Mouse (Mus musculus): ENCODE measurements around the gene Umod.
A peak's percentile ranks its signal among the peaks of the same experiment; 100 is the strongest.

The Umod gene

DNA sequence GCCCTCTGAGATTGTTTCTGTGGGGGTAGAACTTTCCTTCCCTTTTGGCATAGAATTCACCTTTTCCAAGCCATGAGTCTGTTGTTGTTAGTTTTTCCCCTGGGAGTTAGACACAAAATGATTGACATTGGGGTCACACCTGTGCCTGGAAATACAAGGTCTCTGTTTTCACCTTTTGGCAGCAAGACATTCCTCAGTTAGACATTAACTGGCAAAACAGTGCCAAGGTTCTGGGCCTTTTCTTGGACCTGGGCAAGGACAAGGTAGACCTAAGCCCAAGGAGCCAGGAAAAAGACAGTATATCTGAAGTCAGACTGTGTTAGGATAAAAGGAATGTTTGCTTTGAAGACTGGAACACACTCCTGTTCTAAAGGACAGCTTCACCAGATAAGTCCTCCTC is at the start of gene Umod:
Umod (minus strand) TSS at position 27 of the 400 bp plus-strand sequence.
- DNase-seq: no peak

- DNase-seq: no peak
Measured at GRCm38 (mm10) chr7:119528617-119529016, 49.5 kb upstream of the Umod start.

DNA sequence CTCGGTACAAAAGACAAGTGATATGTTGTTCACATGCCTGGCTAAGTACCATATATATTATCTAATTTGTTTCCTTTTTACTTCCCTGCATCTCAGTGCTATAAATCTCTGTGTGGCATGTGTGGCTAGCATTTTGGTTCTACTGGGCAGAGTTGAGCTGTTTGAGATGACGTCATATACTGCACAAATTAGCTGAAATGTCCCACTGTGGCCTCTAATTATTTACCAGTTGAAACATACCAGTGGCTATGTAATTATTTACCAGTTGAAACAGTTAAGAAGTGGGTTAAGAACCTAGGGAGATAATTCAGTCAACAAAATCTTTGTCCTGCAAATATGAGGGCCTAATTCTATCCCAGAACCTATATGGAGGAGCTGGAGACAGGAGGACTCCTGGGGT is 48.5 kb upstream of the Umod start:
- no peak for DNase-seq

GRCm38 (mm10) chr7:119527135-119527534 is 48.1 kb upstream of the Umod start:
- DNase-seq: no peak

DNA sequence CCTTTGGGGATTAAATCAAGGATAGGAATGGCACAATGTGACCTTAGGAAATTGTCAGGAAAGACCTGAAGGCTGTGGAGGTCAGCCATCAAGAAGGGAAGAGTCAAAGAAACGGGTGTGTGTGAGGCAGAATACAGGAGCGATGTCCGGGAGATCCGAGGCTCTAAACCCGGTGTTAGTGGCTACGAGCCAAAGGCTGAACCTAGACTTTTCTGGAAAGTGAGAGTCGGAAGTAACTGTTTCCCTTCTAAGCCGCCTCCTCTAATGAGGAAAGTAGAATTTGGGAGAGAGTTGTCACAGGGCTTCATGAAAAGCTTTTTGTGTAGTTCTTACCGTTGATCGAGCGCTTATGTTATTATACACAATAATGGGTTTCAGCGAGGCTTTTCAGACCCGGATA is 47.4 kb upstream of the Umod start:
- DNase-seq: no peak

GRCm38 (mm10) chr7:119525881-119526281 is 46.8 kb upstream of the Umod start:
- DNase-seq: peak; percentile 40 to 51

DNA sequence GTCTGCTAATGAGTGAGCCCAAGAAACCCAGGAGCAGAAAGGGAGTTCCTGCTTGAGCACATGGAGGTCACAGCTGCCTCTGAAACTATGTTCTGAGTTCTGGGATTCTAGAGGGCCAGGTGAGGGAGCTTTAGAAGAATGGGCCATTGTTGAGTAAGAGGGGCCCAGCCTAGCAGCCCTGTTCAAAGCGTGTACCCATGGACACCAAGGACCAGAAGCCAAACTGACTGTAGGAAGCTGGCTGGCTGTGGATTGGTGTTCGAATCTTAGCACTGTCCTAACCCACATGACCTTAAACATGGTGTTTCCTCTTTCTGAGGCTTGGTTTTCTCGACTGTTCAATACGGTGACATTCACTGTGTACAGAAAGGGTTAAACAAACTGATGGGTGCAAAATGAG is 44.3 kb upstream of the Umod start, which contains the start of gene Pdilt:
Pdilt (minus strand) TSS at position 101 of the 400 bp plus-strand sequence.
- DNase-seq: no peak

GRCm38 (mm10) chr7:119522385-119522784 is 43.3 kb upstream of the Umod start:
- no peak for DNase-seq

DNA sequence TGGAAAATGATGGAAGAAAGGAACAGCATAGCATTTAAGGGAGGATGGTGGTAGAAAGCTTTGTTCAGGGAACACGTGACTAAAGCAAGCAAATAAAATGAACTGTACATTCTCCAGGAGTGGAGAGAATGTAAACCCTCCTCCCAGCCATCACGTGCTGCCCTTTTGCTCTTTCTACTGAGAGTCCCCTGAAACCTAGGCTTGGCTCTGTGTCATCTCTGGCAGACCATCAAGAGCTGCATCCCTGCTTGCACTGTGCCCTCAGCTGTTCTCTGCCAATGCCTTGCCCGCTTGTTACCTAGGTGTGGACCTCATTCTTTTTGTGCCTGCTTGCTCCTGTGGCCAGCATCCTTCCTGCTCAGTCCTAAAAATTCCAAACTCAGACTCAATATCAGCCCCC is 42.7 kb upstream of the Umod start:
- DNase-seq: no peak

GRCm38 (mm10) chr7:119519654-119520053 is 40.6 kb upstream of the Umod start:
- DNase-seq: peak; percentile 58 to 65

- no peak for DNase-seq
Measured at GRCm38 (mm10) chr7:119519163-119519562, 40.1 kb upstream of the Umod start, which contains the start of gene Acsm5. Gene Acsm5 (plus strand): TSS chr7:119519463.

- no peak for DNase-seq
Measured at GRCm38 (mm10) chr7:119516272-119516558, 37.1 kb upstream of the Umod start.

GRCm38 (mm10) chr7:119515492-119516271 is 36.6 kb upstream of the Umod start:
- no peak for DNase-seq

DNA sequence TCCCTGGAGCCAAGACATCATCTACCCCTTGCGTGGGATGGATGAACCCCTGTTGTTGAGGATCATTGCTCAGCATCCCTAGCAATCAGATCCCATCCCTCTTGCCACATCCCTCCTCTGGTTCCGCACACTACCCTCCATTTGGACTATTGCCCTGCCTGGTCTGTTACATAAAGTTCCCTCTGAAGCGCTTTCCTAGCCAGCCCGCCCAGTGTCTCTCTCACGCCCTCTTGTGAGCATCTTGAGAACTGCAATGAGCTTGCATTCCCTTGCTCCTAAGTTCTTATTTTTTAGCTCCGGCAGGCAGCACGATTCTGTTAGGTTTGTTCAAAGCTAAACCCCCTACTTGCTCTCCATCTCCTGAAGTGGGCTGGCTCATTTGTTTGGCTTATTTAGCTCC is 34.0 kb upstream of the Umod start:
- peak; percentile 16 to 38 for DNase-seq

GRCm38 (mm10) chr7:119511143-119511542 is 32.1 kb upstream of the Umod start:
- DNase-seq: no peak

GRCm38 (mm10) chr7:119490041-119490780 is 11.1 kb upstream of the Umod start:
- no peak for DNase-seq

DNA sequence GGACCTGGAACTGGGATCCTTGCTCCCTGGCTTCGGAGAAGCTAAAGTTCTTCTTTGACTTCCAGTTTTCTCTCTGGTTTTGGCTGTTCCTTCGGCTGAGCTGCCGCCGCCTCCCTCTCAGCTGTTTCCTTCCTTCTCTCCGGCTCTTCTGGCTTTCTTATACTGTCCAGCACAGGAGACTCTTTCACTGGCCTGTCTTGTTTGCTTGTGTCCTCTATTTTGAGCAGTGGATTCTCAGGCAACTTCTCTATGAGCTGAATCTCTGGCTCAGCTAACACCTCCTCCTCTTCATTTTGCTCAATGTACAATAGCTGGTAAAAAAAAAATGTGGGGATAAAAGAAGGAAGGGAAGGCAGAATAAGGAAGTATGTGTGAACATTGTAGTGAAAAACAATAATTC is 7.6 kb upstream of the Umod start:
- no peak for DNase-seq

- DNase-seq: no peak
Measured at GRCm38 (mm10) chr7:119484154-119484553, 5.1 kb upstream of the Umod start.

DNA sequence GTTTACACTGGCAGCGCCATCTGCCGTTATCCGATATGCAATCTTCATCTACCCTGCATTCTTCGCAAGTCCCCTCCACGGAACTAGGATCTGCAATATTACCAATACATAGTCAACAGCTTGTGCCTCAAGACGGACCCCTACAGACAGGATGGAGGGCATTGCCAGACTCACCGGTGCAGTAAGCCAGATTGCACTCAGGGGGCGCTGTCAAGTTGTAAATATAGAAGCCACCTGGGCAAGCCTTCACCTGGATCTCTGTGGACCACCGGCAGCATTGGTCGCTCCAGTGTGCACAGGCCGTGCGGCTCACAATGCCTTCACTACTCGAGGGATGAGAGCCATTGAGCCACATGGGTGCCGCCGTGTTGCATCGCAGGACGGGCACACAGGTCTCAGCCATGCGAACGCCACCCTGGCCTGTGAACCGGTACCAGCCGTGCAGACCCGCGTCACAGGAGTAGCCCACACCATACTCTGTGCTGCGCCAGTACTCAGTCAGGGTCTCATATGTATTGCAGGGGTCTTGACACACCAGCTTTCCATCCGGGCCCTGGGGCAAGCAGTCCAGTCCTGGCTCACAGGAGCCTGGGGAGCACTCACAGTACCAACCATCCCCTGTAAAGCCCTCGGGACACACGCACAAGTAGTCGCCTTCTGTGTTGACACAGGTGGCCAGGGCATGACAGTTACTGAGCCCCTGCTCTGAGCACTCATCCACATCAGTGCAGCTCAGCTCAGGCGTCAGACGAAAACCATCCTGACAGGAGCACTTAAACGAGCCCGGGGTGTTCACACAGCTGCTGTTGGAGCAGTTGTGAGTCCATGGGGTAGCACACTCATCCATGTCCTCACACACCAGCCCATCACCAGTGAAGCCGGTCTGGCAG is 2.3 kb downstream of the Umod start:
- DNase-seq: no peak

DNA sequence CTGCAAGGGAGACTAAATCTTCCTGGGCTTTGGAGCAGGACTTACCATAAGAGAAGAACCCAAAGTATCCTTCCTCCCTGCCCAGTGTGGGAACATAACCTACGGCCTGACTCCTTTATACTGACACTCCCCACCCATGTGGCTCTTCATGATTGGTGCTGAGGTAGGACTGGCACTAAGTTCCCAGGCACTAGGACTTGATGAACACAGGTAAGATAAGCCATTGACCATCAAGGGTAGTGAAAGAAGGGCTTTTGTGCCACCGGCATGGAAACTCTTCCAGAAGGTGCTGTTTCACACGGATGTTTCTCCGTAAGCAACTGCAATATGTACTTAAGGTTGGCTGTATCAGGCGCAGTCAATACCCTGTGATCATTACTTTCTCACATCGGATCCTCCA is 19.9 kb downstream of the Umod start, which contains the start of gene Gp2:
Gp2 (minus strand) TSS at position 101 of the 400 bp plus-strand sequence.
- no peak for DNase-seq

DNA sequence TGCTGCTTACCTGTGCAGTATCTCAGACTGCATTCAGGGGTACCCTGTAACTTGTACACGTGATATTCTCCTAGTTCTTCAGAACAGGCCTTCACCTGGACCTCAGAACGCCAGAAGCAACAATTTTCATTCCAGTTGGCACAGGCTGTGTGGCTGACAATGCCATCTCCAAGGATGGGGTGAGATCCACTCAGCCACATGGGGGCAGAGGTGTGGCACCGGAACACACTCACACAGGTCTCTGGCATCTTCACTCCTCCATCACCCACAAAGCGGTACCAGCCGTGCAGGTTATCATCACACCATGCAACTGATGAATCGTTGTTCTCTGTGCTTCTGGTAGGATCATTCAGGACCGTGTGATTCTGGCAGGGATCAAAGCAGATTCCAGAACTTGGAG is 24.9 kb downstream of the Umod start:
- DNase-seq: no peak

DNA sequence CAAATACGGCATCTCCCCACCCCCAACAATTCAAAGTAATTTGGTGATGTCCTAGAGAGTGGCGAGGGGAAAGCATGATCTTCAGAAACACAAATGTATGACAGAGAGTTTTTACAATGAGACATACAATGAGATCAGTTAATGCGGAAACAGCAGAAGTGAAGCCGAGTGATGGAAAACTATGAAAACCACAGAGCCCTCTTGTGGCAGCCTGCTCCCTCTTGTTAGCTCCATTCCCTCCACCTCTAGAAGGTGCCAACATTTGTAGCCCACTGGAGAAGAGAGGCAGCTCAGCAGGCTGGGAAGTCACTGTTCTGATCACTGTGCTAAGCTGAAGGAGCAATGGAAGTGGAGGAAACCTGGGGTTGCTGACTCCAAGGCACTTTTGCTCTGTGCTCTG is 35.2 kb downstream of the Umod start:
- DNase-seq: no peak

- DNase-seq: no peak
Measured at GRCm38 (mm10) chr7:119441938-119442337, 37.1 kb downstream of the Umod start.

Data from lung, adult 18-20 months (tissue).